Comparison of ENCODE assay signal across 9 mouse cellular contexts in the genomic region with DNA sequence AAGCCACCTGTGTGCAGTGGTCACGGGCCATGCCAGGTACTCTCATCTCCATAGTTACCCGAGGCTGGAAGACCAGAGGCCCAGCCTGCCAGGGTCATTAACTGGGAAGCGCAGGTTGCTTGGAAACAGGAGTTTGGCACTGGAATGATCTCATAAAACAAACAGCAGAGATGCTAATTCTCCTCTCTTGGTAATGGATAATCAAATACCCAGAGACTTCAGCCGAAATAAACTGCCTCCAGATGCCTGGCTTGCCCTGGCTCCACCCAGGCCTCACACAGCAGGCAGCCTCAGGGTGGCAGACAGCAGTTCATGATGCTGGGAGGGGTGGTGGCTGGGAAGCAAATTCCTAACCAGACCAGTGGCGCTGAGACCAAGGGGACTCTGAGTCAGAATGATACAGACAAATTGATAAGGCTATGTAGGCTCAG.
DNase-seq lines count a peak whose midpoint lies in the region; ATAC-seq and TF ChIP-seq lines count a peak whose summit lies in the region.
"Had no signal": no experiment of that assay in that cellular context is flagged by ENCODE, and none has a peak within 500 bp of the region (broad histone marks: within the 10 kb centered on the region; RNA-seq: fewer than 3 reads in every experiment).

No protein-coding gene starts in this region.

- H3K27ac ChIP-seq in liver, postnatal 0 days (ENCODE audit: low read depth), result no peak overlapping the region
- H3K27ac ChIP-seq in liver, embryonic 12.5 days, result no peak overlapping the region
- peak overlapping the region; percentile 68 for H3K27ac ChIP-seq in embryonic facial prominence, embryonic 13.5 days
- peak overlapping the region; percentile 27; the same call in 1 of the 2 replicates for H3K27ac ChIP-seq in kidney, embryonic 16.5 days (ENCODE audit: low read length)
- H3K27ac ChIP-seq in neural tube, embryonic 15.5 days (replicated peaks), result peak overlapping the region; percentile 78

- no peaks in the 10 kb centered on the region for H3K9me3 ChIP-seq in liver, postnatal 0 days (ENCODE audit: low read length)
- H3K9me3 ChIP-seq in liver, embryonic 12.5 days (replicated peaks), result no peaks in the 10 kb centered on the region
- no peaks in the 10 kb centered on the region for H3K9me3 ChIP-seq in embryonic facial prominence, embryonic 13.5 days
- no peaks in the 10 kb centered on the region for H3K9me3 ChIP-seq in kidney, embryonic 16.5 days (ENCODE audit: low read length)
- H3K9me3 ChIP-seq in neural tube, embryonic 15.5 days (replicated peaks), result no peaks in the 10 kb centered on the region

- H3K4me3 ChIP-seq in liver, postnatal 0 days (ENCODE audit: low read depth, low read length), result no peak overlapping the region
- H3K4me3 ChIP-seq in liver, embryonic 12.5 days, result no peak overlapping the region
- no peak overlapping the region for H3K4me3 ChIP-seq in embryonic facial prominence, embryonic 13.5 days
- H3K4me3 ChIP-seq in kidney, embryonic 16.5 days (ENCODE audit: low read length), result no peak overlapping the region
- no peak overlapping the region for H3K4me3 ChIP-seq in neural tube, embryonic 15.5 days (replicated peaks)

- TF ChIP-seq EP300 in liver, postnatal 0 days (IDR thresholded peaks at IDR 0.05; ENCODE audit: low read depth), result no peak

- ATAC-seq in liver, postnatal 0 days, result peak; percentile 38; the same call in 1 of the 2 replicates
- no peak for ATAC-seq in liver, embryonic 12.5 days
- 0 out of 2 replicates have a peak, but pooled peaks have one; percentile 20 for ATAC-seq in embryonic facial prominence, embryonic 13.5 days (ENCODE audit: insufficient number of reproducible peaks, insufficient read depth, low FRiP score, low TSS enrichment, low read depth)
- peak; percentile 70 for ATAC-seq in kidney, embryonic 16.5 days (ENCODE audit: low FRiP score, low TSS enrichment)
- ATAC-seq in neural tube, embryonic 15.5 days (ENCODE audit: low FRiP score), result 0 out of 2 replicates have a peak, but pooled peaks have one; percentile 26

- no peak overlapping the region for H3K9ac ChIP-seq in liver, postnatal 0 days (replicated peaks)
- no peak overlapping the region for H3K9ac ChIP-seq in liver, embryonic 12.5 days
- H3K9ac ChIP-seq in embryonic facial prominence, embryonic 13.5 days, result no peak overlapping the region
- no peak overlapping the region for H3K9ac ChIP-seq in kidney, embryonic 16.5 days (replicated peaks; ENCODE audit: low read length)
- no peak overlapping the region for H3K9ac ChIP-seq in neural tube, embryonic 15.5 days (replicated peaks)

- H3K27me3 ChIP-seq in liver, postnatal 0 days (ENCODE audit: insufficient read depth, low read length), result no peaks in the 10 kb centered on the region
- no peaks in the 10 kb centered on the region for H3K27me3 ChIP-seq in liver, embryonic 12.5 days (replicated peaks)
- H3K27me3 ChIP-seq in embryonic facial prominence, embryonic 13.5 days, result no peaks in the 10 kb centered on the region
- no peaks in the 10 kb centered on the region for H3K27me3 ChIP-seq in kidney, embryonic 16.5 days (ENCODE audit: insufficient read depth, low read length)
- H3K27me3 ChIP-seq in neural tube, embryonic 15.5 days (replicated peaks), result no peaks in the 10 kb centered on the region

- no peak for TF ChIP-seq CTCF in liver, postnatal 0 days (IDR thresholded peaks at IDR 0.05; ENCODE audit: low read depth)

- H3K4me2 ChIP-seq in liver, postnatal 0 days (ENCODE audit: low read depth, low read length), result no peak overlapping the region
- no peak overlapping the region for H3K4me2 ChIP-seq in liver, embryonic 12.5 days
- no peak overlapping the region for H3K4me2 ChIP-seq in embryonic facial prominence, embryonic 13.5 days
- H3K4me2 ChIP-seq in kidney, embryonic 16.5 days (replicated peaks; ENCODE audit: low read depth, low read length), result no peak overlapping the region
- H3K4me2 ChIP-seq in neural tube, embryonic 15.5 days, result no peak overlapping the region

- 54% methylated on average over 5 of the region's 5 CpGs for WGBS in liver, postnatal 0 days (ENCODE audit: insufficient replicate concordance)
- 53% methylated on average over 5 of the region's 5 CpGs for WGBS in liver, embryonic 12.5 days (ENCODE audit: insufficient replicate concordance)
- 19% methylated on average over 5 of the region's 5 CpGs for WGBS in embryonic facial prominence, embryonic 13.5 days
- 26% methylated on average over 5 of the region's 5 CpGs for WGBS in kidney, embryonic 16.5 days
- WGBS in neural tube, embryonic 15.5 days, result 6% methylated on average over 5 of the region's 5 CpGs

- peaks cover 6% of the 10 kb centered on the region; the same call in 1 of the 2 replicates for H3K36me3 ChIP-seq in liver, postnatal 0 days (replicated peaks; ENCODE audit: insufficient read depth, low read length)
- no peaks in the 10 kb centered on the region; the same call in 1 of the 2 replicates for H3K36me3 ChIP-seq in liver, embryonic 12.5 days
- peaks cover 45% of the 10 kb centered on the region for H3K36me3 ChIP-seq in embryonic facial prominence, embryonic 13.5 days
- H3K36me3 ChIP-seq in kidney, embryonic 16.5 days (ENCODE audit: insufficient read depth, low read length), result peaks cover 20% of the 10 kb centered on the region
- H3K36me3 ChIP-seq in neural tube, embryonic 15.5 days, result peaks cover 21% of the 10 kb centered on the region

- no peak for DNase-seq in liver, postnatal 0 days
- DNase-seq in thymus, postnatal 36 days, result no peak
- DNase-seq in left cerebral cortex, adult 9 months (ENCODE audit: low spot score in 2 of 2), result no peak
- no peak for DNase-seq in spleen, postnatal 4 days (ENCODE audit: low spot score in 2 of 2)
- DNase-seq: liver had no signal

- peaks cover 14% of the 10 kb centered on the region for H3K4me1 ChIP-seq in liver, postnatal 0 days (ENCODE audit: insufficient read depth)
- H3K4me1 ChIP-seq in liver, embryonic 12.5 days, result peaks cover 7% of the 10 kb centered on the region
- peaks cover 26% of the 10 kb centered on the region for H3K4me1 ChIP-seq in embryonic facial prominence, embryonic 13.5 days
- peaks cover 23% of the 10 kb centered on the region for H3K4me1 ChIP-seq in kidney, embryonic 16.5 days (ENCODE audit: insufficient read depth, low read length)
- peaks cover 42% of the 10 kb centered on the region for H3K4me1 ChIP-seq in neural tube, embryonic 15.5 days

Comparison
In these comparisons a context has a peak if more than half of its experiments do, and no peak if none do; other contexts are left out.
1. H3K27ac ChIP-seq: peak in embryonic facial prominence, embryonic 13.5 days (single experiment), kidney, embryonic 16.5 days (single experiment) and neural tube, embryonic 15.5 days (single experiment); none in liver, postnatal 0 days (single experiment) and liver, embryonic 12.5 days (single experiment).